In the genomic region with DNA sequence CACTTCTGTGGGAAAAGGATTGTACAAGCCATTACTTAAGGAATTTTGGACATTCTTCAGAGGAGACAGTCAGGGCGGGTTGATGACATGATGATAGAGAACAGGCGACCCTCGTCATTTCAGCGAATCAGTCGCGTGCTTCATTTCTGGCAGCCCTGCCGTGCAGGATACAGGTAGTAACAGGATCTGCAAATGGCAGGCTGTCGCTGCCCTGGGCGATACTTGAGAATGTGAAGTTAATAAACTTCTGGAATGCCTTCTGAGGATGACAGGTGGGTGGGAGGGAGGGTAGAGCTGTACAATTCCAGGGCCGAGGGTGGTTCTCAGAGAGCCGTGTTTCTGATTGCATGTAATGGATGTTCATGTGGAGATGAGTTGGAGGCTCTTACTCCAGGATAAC, we compare ENCODE assay signal across 14 mouse cellular contexts.
"Had no signal": no experiment of that assay in that cellular context is flagged by ENCODE, and none has a peak within 500 bp of the region (broad histone marks: within the 10 kb centered on the region; RNA-seq: fewer than 3 reads in every experiment).

No protein-coding gene starts in this region.

- H3K4me1 ChIP-seq: intestine, embryonic 15.5 days; stomach, embryonic 15.5 days had no signal

- H3K4me2 ChIP-seq: intestine, embryonic 15.5 days; kidney, embryonic 15.5 days; stomach, embryonic 15.5 days had no signal

- ATAC-seq: intestine, embryonic 15.5 days; midbrain, embryonic 16.5 days had no signal

- H3K9ac ChIP-seq: intestine, embryonic 15.5 days; kidney, embryonic 15.5 days; liver, embryonic 14.5 days; stomach, embryonic 15.5 days had no signal

- H3K4me3 ChIP-seq: intestine, embryonic 15.5 days; kidney, embryonic 15.5 days; left cerebral cortex, adult 2 months; midbrain, embryonic 10.5 days; stomach, embryonic 15.5 days had no signal

- DNase-seq: kidney, adult 18-20 months; kidney, postnatal 25 days; lung, adult 18-20 months; right cerebral cortex, adult 18-20 months; right cerebral cortex, postnatal 25 days; thymus, adult 2 months; thymus, postnatal 36 days had no signal

- H3K36me3 ChIP-seq: intestine, embryonic 15.5 days; stomach, embryonic 15.5 days had no signal

- H3K27me3 ChIP-seq: intestine, embryonic 15.5 days; kidney, embryonic 15.5 days; stomach, embryonic 15.5 days had no signal

- H3K9me3 ChIP-seq: intestine, embryonic 15.5 days; kidney, embryonic 15.5 days; midbrain, embryonic 10.5 days; stomach, embryonic 15.5 days had no signal

- H3K27ac ChIP-seq: intestine, embryonic 15.5 days; kidney, embryonic 15.5 days; left cerebral cortex, adult 2 months; liver, embryonic 14.5 days; midbrain, embryonic 10.5 days; stomach, embryonic 15.5 days had no signal
